Mouse (Mus musculus) liver, embryonic 15.5 days (tissue): ENCODE measurements around the gene Rps19bp1. TPM values are rescaled to one million over a fixed set of nuclear protein-coding genes. Genes with fewer than 3 reads are reported as not detected.

ENCODE experiments used
- ATAC-seq: fragments of 200-750 bp; cut with Nextera tagmentation; 2 replicates; pipeline ENCODE4 v1.8.0; 2017; ENCODE audit warnings: moderate number of reproducible peaks, mild to moderate bottlenecking, moderate library complexity; ENCODE audit not compliant: insufficient read depth
- H3K27ac ChIP-seq: fragments of 300-500 bp; sonication (generic); replicated peaks from 2 replicates; pipeline ENCODE4 v1.5.1; 2015; ENCODE audit warnings: mild to moderate bottlenecking, inconsistent platforms
- H3K27me3 ChIP-seq: fragments of 300-500 bp; sonication (generic); 2 replicates; pipeline ENCODE4 v1.6.1; 2015; ENCODE audit warnings: mild to moderate bottlenecking, inconsistent platforms
- H3K36me3 ChIP-seq: fragments of 300-500 bp; sonication (generic); replicated peaks from 2 replicates; pipeline ENCODE4 v1.6.1; 2015; ENCODE audit warnings: moderate library complexity, mild to moderate bottlenecking, inconsistent platforms
- H3K4me1 ChIP-seq: fragments of 300-500 bp; sonication (generic); replicated peaks from 2 replicates; pipeline ENCODE4 v1.6.1; 2015; ENCODE audit warnings: inconsistent platforms
- H3K4me2 ChIP-seq: fragments of 300-500 bp; sonication (generic); 2 replicates; pipeline ENCODE4 v1.6.1; 2015; ENCODE audit warnings: moderate library complexity, mild to moderate bottlenecking, inconsistent platforms
- H3K4me3 ChIP-seq: fragments of 300-500 bp; sonication (generic); replicated peaks from 2 replicates; pipeline ENCODE4 v1.5.1; 2015; ENCODE audit warnings: mild to moderate bottlenecking, inconsistent platforms
- H3K9ac ChIP-seq: fragments of 300-500 bp; sonication (generic); 2 replicates; pipeline ENCODE4 v1.6.1; 2015; ENCODE audit warnings: moderate library complexity, mild to moderate bottlenecking, inconsistent platforms
- H3K9me3 ChIP-seq: fragments of 300-500 bp; sonication (generic); replicated peaks from 2 replicates; pipeline ENCODE4 v1.6.1; 2016; ENCODE audit warnings: inconsistent platforms
- WGBS: fragments of 180-500 bp; shearing (Covaris S2); methylation state at CpG from one replicate; pipeline ENCODE4 v1.1.7; 2015; ENCODE audit warnings: mixed read lengths; ENCODE audit not compliant: insufficient replicate concordance; 5-methylcytosine and 5-hydroxymethylcytosine counted together
- polyA plus RNA-seq: library from polyadenylated mRNA; unstranded; fragments of >200 nt; fragmentation: Nextera tagmentation; extraction: Ambion mirVana; gene quantifications from 2 replicates; pipeline ENCODE4 v1.2.1, GENCODE M21; 2015

Rps19bp1 gene
- polyA plus RNA-seq: 24.4 and 26.2 TPM in 2 replicates

DNA sequence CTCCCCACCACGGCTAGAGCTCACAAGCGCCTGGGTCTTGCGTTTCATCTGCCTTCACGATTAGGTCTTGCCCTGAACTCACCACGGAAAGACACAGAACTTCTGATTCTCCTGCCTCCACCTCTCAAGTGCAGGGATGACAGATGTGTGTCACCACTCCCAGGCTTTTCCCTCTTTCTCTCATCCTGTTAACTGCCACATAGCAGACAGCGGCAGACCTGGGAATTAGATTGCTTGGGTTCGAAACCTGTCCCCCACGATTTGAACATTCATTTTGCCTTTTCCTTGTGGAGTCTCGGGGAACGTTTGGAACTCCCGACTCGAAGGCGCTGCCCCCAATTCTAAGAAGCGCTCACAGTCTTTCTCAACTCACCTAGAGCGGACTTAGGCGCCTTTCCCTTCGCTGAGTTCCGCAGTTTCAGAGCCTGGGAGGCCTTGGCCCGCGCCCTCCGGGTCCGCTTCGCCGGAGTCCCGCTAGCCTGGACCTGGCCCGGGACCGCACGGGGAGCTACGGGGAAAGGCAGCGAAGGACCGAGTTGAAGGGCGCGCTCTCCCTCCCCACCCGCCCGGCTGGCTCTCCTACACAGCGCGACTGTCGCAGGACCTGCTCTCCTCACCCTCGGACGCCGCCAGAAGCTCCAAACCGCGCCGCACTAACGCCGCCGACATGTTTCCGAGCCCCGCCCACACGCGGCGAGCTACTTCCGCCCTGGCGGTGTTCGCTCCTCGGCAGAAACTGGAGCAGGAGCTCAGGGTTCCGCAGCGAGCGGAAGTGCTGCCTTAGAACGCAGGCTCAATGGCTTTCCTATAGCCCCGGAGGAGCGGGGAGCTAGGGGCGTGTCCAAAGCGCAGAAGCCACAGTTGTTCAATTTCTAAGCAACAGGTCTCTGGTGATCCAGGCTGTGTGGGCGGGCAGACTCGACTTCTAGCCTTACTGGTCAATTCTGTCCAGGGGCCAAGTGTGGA, at the start of gene Rps19bp1:
Rps19bp1 (minus strand) TSS at position 706 of the 966 bp plus-strand sequence.
- Histone ChIP-seq H3K27me3 (no peaks in the 10 kb centered on the region), H3K36me3 (peaks cover 28% of the 10 kb centered on the region), H3K4me2 (peak within 1 kb of the TSS; percentile 86), H3K4me3 (peak within 1 kb of the TSS; percentile 87), H3K9ac (peak within 1 kb of the TSS; percentile 84), H3K4me1 (peaks cover 45% of the 10 kb centered on the region), H3K27ac (peak within 1 kb of the TSS; percentile 79), H3K9me3 (no peaks in the 10 kb centered on the region)
- WGBS: under 1% methylated on average over 66 of the region's 66 CpGs
- peak; percentile 88 for ATAC-seq

DNA sequence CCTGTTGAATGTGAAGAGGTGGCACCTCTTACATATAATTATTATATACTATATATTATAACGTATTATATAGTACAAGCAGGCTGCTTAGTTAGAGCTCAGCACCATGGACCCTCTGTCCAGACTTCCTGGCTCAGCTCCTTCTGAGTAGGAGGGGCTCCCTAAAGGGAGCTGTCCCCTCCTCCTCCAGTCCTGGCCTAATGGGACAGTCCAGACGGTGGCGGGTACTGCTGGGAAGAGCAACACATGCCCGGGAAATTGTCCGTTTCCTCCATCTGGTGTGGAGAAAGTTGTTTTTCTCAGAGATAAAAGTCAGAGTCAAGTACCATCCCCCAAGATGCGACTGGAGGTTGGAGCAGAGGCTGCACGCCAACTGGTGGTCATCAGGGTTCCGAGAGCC, 42.0 kb upstream of the Rps19bp1 start:
- H3K4me2 ChIP-seq: no peak overlapping the region
- no peaks in the 10 kb centered on the region for H3K36me3 ChIP-seq
- no peak for ATAC-seq
- H3K27ac ChIP-seq: no peak overlapping the region
- H3K4me1 ChIP-seq: no peaks in the 10 kb centered on the region
- no peak overlapping the region for H3K9ac ChIP-seq
- no peak overlapping the region for H3K4me3 ChIP-seq
- no peaks in the 10 kb centered on the region for H3K27me3 ChIP-seq
- 30% methylated on average over 8 of the region's 8 CpGs for WGBS
- H3K9me3 ChIP-seq: no peaks in the 10 kb centered on the region

DNA sequence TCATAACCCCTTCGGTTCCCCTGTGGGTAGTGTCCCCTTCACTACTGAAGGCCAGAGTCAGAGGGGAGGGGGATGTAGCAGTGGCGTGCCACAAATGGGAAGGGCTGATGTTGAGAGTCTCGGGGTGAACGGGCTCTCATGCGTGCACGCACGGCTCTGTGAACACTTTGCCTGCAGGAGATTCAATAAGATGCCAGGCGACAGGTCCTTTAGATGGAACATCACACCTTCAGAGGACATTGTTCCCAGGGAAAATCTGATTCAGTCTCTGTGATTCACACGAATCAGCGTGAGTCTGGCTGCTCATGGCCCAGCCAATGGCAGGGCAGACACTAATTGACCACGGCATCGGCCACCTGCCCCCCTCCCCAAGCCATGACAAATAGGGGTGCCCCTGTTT, 40.1 kb upstream of the Rps19bp1 start:
- no peaks in the 10 kb centered on the region for H3K4me1 ChIP-seq
- H3K9me3 ChIP-seq: no peaks in the 10 kb centered on the region
- H3K4me2 ChIP-seq: no peak overlapping the region
- no peak for ATAC-seq
- no peaks in the 10 kb centered on the region for H3K36me3 ChIP-seq
- no peak overlapping the region for H3K9ac ChIP-seq
- 70% methylated on average over 12 of the region's 12 CpGs for WGBS
- no peak overlapping the region for H3K27ac ChIP-seq
- H3K27me3 ChIP-seq: no peaks in the 10 kb centered on the region
- no peak overlapping the region for H3K4me3 ChIP-seq

DNA sequence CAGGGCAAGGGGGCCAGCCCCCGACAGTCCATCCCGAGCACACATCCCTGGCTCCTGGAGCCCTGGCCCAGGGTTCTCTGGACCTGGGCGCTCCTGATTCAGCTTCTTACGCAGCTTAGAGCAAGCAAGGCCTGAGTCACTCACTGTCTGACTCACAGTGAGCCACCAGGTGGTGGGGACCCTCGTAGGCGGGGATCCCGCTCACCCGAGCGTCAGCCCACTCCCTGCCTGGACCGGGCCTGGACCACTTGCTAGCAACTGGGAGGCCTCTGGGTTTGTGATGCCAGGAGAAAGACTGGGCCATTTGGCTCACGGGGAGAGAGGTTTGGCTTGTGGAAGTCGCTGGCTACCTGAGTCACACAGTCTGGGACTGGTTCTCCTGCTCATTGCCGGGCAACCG, 39.7 kb upstream of the Rps19bp1 start:
- WGBS: 60% methylated on average over 14 of the region's 14 CpGs
- Histone ChIP-seq H3K9me3 (no peaks in the 10 kb centered on the region), H3K27me3 (no peaks in the 10 kb centered on the region), H3K4me3 (no peak overlapping the region), H3K4me1 (no peaks in the 10 kb centered on the region), H3K27ac (no peak overlapping the region), H3K4me2 (no peak overlapping the region), H3K9ac (no peak overlapping the region), H3K36me3 (no peaks in the 10 kb centered on the region)
- no peak for ATAC-seq

DNA sequence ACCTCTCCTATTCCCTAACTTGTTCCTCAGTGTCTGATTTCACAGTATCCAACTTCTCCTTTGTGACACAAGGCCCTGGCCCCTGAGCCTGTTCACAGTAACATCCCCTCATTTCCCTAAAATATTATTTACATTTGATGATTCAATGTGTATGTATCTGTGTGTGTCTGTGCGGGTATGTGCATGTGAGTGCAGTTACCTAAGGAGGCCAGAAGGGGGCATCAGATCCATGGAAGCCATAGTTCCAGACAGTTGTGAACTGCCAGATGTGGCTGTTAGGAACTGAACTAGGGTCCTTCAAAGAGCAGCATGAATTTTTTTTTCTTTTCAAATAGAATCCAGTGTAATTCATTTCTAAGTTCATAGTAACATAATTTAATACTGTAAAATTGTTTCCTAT, 33.0 kb upstream of the Rps19bp1 start:
- 85% methylated on average over 1 of the region's 1 CpGs for WGBS
- H3K9ac ChIP-seq: no peak overlapping the region
- no peaks in the 10 kb centered on the region for H3K36me3 ChIP-seq
- no peak overlapping the region for H3K27ac ChIP-seq
- no peak overlapping the region for H3K4me2 ChIP-seq
- H3K9me3 ChIP-seq: no peaks in the 10 kb centered on the region
- H3K4me3 ChIP-seq: no peak overlapping the region
- no peaks in the 10 kb centered on the region for H3K4me1 ChIP-seq
- 0 out of 2 replicates have a peak, but pooled peaks cover under 1% of the 10 kb centered on the region for H3K27me3 ChIP-seq
- ATAC-seq: no peak

DNA sequence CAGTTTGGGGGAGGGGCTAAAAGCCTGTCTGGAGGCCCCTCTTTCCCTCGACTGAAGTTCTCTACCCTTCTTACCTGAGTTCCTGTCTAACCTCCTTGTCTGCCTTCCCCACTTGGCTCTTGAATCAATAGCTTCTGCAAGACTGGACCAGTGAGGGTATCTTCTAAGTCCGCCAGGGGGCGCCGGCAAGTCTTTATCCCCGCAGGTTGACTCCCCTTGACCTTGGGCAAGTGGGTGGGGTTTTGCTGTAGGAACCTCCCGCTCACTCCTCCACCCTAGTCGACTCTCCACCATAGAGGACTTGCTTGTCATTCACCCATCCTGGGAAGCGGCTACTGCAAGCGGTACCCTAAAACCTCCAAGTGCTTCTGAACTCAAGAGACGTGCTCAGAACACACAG, 25.3 kb upstream of the Rps19bp1 start:
- WGBS: 6% methylated on average over 10 of the region's 10 CpGs
- peaks cover 74% of the 10 kb centered on the region for H3K27me3 ChIP-seq

DNA sequence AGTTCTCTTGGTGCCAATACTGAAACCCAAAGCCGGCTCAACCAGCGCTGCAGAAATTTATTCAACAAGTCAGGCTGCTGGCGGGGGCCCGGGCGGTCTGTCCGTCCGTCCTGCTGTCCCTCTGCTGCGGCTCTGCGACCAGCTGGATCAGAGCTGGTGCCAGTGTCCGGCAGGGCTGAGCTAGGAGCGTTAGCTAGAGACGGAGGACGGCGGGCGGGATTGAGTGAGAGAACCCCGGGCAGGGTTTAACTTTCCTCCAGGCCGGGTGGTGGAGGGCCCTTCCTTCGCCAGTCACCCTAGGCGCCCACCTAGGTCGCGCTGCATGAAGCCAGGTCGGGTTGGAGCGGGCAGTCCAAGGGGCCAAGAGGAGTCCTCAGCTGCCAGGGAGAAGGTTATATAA, 23.9 kb upstream of the Rps19bp1 start:
- no peak overlapping the region for H3K9ac ChIP-seq
- H3K27me3 ChIP-seq: peaks cover 87% of the 10 kb centered on the region
- H3K27ac ChIP-seq: no peak overlapping the region
- peak overlapping the region; percentile 49; the same call in 1 of the 2 replicates for H3K4me2 ChIP-seq
- no peaks in the 10 kb centered on the region for H3K4me1 ChIP-seq
- H3K4me3 ChIP-seq: no peak overlapping the region; the same call in 1 of the 2 replicates
- H3K9me3 ChIP-seq: no peaks in the 10 kb centered on the region
- 5% methylated on average over 23 of the region's 23 CpGs for WGBS
- H3K36me3 ChIP-seq: no peaks in the 10 kb centered on the region
- ATAC-seq: no peak

More for the DNA sequence above, 25.3 kb upstream of the Rps19bp1 start:
- ATAC-seq: 0 out of 2 replicates have a peak, but pooled peaks have one; percentile 18
- Histone ChIP-seq H3K36me3 (no peaks in the 10 kb centered on the region), H3K27ac (no peak overlapping the region), H3K4me1 (no peaks in the 10 kb centered on the region), H3K4me3 (no peak overlapping the region), H3K9ac (no peak overlapping the region), H3K9me3 (no peaks in the 10 kb centered on the region), H3K4me2 (no peak overlapping the region)

DNA sequence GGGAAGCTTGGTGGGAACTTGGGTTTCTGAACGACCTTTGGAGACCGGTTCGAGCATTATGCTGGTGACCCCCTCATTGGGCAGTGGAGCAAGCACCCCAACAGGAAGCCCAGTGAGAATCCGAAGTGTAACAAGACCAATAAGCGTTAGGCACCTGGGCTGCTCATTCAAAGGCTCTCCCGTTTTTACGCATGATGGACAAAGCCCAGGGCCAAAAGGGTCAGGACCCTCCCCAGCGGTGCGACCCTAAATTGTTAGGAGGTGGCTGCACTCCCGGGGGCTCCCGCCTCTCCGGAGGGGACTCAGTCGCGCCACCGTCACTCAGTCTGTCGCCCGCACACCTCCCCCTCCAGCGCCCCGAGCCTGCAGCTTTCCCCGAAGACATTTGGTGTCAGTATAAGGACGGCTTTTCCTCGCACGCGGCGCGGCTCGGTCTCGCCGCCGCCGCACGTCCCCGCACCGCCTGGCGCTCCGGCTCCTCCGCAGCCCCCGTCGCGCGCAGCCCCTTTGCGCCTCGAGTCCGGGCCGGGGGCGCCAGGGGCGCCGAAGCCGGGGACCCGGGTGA, 22.8 kb upstream of the Rps19bp1 start, which contains the start of gene Cacna1i:
Cacna1i (plus strand) TSS at position 388 of the 565 bp plus-strand sequence.
- H3K4me2 ChIP-seq: peak within 1 kb of the TSS; percentile 49
- no peaks in the 10 kb centered on the region for H3K9me3 ChIP-seq
- peak within 1 kb of the TSS; percentile 18 for H3K4me3 ChIP-seq
- H3K36me3 ChIP-seq: no peaks in the 10 kb centered on the region
- no peak within 1 kb of the TSS for H3K9ac ChIP-seq
- 2% methylated on average over 50 of the region's 50 CpGs for WGBS
- no peaks in the 10 kb centered on the region for H3K4me1 ChIP-seq
- no peak for ATAC-seq
- H3K27me3 ChIP-seq: peaks cover 93% of the 10 kb centered on the region
- no peak within 1 kb of the TSS for H3K27ac ChIP-seq

DNA sequence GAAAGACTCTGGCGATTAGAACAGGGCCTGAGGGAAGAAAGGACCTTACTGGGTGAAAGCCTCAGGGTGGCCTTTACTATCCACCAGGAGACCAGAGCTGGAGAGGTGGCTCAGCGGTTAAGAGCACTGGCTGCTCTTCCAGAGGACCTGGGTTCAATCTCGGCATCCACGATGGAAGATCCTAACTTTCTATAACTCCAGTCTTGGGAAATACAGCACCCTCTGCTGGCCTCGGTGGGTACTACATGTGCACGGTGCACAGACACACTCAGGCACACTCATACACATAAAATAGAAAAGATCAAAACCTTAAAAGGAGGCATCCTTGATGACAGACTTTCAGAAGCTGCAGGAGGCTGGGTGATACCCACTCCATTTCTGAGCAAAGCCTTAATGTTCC, 16.5 kb upstream of the Rps19bp1 start:
- H3K36me3 ChIP-seq: no peaks in the 10 kb centered on the region
- peaks cover 43% of the 10 kb centered on the region for H3K27me3 ChIP-seq
- no peak overlapping the region for H3K4me3 ChIP-seq
- no peaks in the 10 kb centered on the region for H3K4me1 ChIP-seq
- 16% methylated on average over 6 of the region's 6 CpGs for WGBS
- H3K9ac ChIP-seq: no peak overlapping the region
- ATAC-seq: no peak
- H3K4me2 ChIP-seq: no peak overlapping the region
- H3K9me3 ChIP-seq: no peaks in the 10 kb centered on the region
- no peak overlapping the region for H3K27ac ChIP-seq

DNA sequence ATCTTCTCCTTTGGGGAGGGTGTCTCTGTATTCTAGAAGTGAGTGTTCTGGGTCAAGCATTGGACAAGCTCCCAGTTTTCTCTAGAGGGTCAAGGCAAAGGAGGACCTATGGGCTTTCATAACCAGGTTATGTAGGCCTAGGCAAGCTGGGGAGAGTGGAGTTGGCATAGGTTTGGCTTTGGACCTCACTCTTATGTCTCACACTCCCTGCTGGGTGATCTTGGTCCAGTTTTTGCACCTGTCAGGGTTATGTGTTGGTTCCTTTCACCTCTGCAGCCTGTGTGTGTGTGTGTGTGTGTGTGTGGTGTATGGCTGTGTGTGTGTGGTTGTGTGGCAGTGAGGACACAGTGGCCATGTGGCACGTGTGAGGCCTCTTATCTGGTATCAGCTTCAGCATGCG, 14.9 kb upstream of the Rps19bp1 start:
- H3K4me2 ChIP-seq: no peak overlapping the region
- WGBS: 40% methylated on average over 2 of the region's 2 CpGs
- H3K4me1 ChIP-seq: no peaks in the 10 kb centered on the region
- H3K9ac ChIP-seq: no peak overlapping the region
- no peak overlapping the region for H3K27ac ChIP-seq
- no peaks in the 10 kb centered on the region for H3K36me3 ChIP-seq
- peaks cover 33% of the 10 kb centered on the region for H3K27me3 ChIP-seq
- no peaks in the 10 kb centered on the region for H3K9me3 ChIP-seq
- H3K4me3 ChIP-seq: no peak overlapping the region
- no peak for ATAC-seq

DNA sequence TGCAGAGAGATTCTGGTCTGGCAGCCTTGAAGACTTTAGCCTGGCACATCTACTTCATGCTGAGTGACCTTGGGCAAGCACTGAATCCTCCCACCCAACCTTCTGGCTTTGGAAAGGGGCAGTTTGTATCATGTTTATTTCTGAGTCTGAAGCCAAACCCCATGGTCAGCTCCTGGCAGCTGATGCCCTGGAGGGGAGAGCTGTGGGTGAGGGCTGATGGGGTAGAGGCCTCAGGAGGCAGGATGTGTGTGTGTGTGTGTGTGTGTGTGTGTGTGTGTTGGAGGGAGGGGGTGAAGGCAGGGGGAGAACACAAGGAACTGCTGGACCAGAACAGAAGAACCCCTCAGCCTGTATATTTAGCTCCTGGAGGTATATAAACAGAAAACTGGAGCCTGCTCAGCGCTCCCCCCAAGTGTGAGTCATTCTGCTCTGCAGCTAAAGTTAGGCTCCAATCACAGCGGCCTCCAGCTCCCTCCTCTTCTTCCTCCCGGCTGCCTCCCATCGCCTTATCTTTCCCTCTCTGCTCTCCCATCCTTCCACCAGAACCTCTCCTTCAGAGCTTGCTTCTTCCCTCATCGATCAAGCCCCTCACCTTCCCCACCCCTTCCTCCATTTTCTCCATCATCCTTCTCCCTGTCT, 14.1 kb upstream of the Rps19bp1 start:
- H3K4me1 ChIP-seq: no peaks in the 10 kb centered on the region
- no peak overlapping the region for H3K4me2 ChIP-seq
- no peak overlapping the region for H3K4me3 ChIP-seq
- H3K9ac ChIP-seq: no peak overlapping the region
- ATAC-seq: no peak
- 39% methylated on average over 5 of the region's 5 CpGs for WGBS
- H3K36me3 ChIP-seq: no peaks in the 10 kb centered on the region
- H3K27me3 ChIP-seq: peaks cover 32% of the 10 kb centered on the region
- H3K9me3 ChIP-seq: no peaks in the 10 kb centered on the region
- no peak overlapping the region for H3K27ac ChIP-seq
